Mouse (Mus musculus) hindbrain, postnatal 0 days (tissue): ENCODE measurements at regions not wholly inside any gene's neighbourhood (a gene's known extent, or its start where the extent isn't known, plus 50 kb on each side); places are given as distances from the start of the nearest gene placed in this dataset.

Experiments
- ATAC-seq: fragments of 200-750 bp; cut with Nextera tagmentation; 2 replicates; pipeline ENCODE4 v1.8.0; 2017; ENCODE audit warnings: mild to moderate bottlenecking, moderate TSS enrichment, moderate library complexity
- DNase-seq: peaks from one replicate; pipeline ENCODE4 v3.0.0-alpha.2; 2015; ENCODE audit warnings: low spot score
- H3K27ac ChIP-seq: fragments of 300-500 bp; sonication (generic); 2 replicates; pipeline ENCODE4 v1.5.1; 2014; ENCODE audit warnings: mild to moderate bottlenecking
- H3K27me3 ChIP-seq: fragments of 300-500 bp; sonication (generic); 2 replicates; pipeline ENCODE4 v1.6.1; 2014; ENCODE audit warnings: low read length, mixed read lengths; ENCODE audit not compliant: insufficient read depth
- H3K36me3 ChIP-seq: fragments of 300-500 bp; sonication (generic); 2 replicates; pipeline ENCODE4 v1.6.1; 2014; ENCODE audit warnings: low read length, mixed read lengths; ENCODE audit not compliant: insufficient read depth
- H3K4me1 ChIP-seq: fragments of 300-500 bp; sonication (generic); 2 replicates; pipeline ENCODE4 v1.6.1; 2014; ENCODE audit warnings: antibody characterized with exemption, low read length, mixed read lengths; ENCODE audit not compliant: insufficient read depth
- H3K4me2 ChIP-seq: fragments of 300-500 bp; sonication (generic); 2 replicates; pipeline ENCODE4 v1.6.1; 2014; ENCODE audit warnings: low read depth, mild to moderate bottlenecking, low read length, moderate library complexity, mixed read lengths
- H3K4me3 ChIP-seq: fragments of 300-500 bp; sonication (generic); 2 replicates; pipeline ENCODE4 v1.5.1; 2014; ENCODE audit warnings: low read length
- H3K9ac ChIP-seq: fragments of 300-500 bp; sonication (generic); replicated peaks from 2 replicates; pipeline ENCODE4 v1.6.1; 2014; ENCODE audit warnings: mild to moderate bottlenecking, low read length, moderate library complexity, mixed read lengths
- H3K9me3 ChIP-seq: fragments of 300-500 bp; sonication (generic); 2 replicates; pipeline ENCODE4 v1.6.1; 2016; ENCODE audit warnings: low read length, mixed read lengths
- CTCF ChIP-seq: IDR thresholded peaks from 2 replicates; pipeline ENCODE4 v1.5.1; 2016; ENCODE audit warnings: antibody characterized with exemption, control low read depth, low read depth
- WGBS: fragments of 180-500 bp; shearing (Covaris S2); extraction: QIAGEN DNeasy Blood & Tissue Kit; methylation state at CpG from one replicate; pipeline ENCODE4 v1.1.7; 2014; 5-methylcytosine and 5-hydroxymethylcytosine counted together

- TF ChIP-seq CTCF = no peak
- DNase-seq = no peak
- H3K27ac ChIP-seq = no peak overlapping the region
- H3K9ac ChIP-seq = no peak overlapping the region
- peak; percentile 1; the same call in 1 of the 2 replicates for ATAC-seq
- no peaks in the 10 kb centered on the region for H3K36me3 ChIP-seq
- no peaks in the 10 kb centered on the region for H3K9me3 ChIP-seq
- peak overlapping the region; percentile 27 for H3K4me2 ChIP-seq
- H3K4me1 ChIP-seq = peaks cover 6% of the 10 kb centered on the region
- no peaks in the 10 kb centered on the region; the same call in 1 of the 2 replicates for H3K27me3 ChIP-seq
- H3K4me3 ChIP-seq = no peak overlapping the region
- WGBS = 38% methylated on average over 5 of the region's 5 CpGs
Observed at GRCm38 (mm10) chr4:72384259-72384900, 183.7 kb upstream of the Tle1 start.

DNA sequence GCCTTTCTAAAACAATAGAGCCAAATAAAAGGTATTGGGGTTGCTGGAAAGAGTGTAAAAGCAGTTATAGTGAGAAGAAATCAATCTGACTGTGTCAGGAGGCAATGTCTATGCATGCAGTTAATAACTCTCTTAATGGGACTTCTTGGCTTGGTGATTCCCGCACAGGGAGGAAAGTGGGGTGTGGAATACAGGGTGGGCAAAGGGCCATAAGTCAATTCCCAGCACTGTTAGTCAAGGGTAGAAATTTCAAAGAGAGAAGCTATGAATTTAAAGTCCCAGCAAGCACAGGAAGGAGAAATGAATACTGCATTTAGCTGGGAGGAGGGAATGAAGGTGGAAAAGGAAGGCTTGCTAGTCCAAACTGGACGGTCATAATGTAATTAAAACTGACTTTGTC, 183.0 kb upstream of the Tle1 start:
- TF ChIP-seq CTCF = no peak
- Histone ChIP-seq H3K36me3 (no peaks in the 10 kb centered on the region), H3K27me3 (no peaks in the 10 kb centered on the region; the same call in 1 of the 2 replicates), H3K27ac (no peak overlapping the region), H3K4me2 (no peak overlapping the region), H3K9me3 (no peaks in the 10 kb centered on the region), H3K4me1 (peaks cover 6% of the 10 kb centered on the region), H3K9ac (no peak overlapping the region), H3K4me3 (no peak overlapping the region)
- DNase-seq (no peak), ATAC-seq (no peak)
- 44% methylated on average over 2 of the region's 2 CpGs for WGBS

DNA sequence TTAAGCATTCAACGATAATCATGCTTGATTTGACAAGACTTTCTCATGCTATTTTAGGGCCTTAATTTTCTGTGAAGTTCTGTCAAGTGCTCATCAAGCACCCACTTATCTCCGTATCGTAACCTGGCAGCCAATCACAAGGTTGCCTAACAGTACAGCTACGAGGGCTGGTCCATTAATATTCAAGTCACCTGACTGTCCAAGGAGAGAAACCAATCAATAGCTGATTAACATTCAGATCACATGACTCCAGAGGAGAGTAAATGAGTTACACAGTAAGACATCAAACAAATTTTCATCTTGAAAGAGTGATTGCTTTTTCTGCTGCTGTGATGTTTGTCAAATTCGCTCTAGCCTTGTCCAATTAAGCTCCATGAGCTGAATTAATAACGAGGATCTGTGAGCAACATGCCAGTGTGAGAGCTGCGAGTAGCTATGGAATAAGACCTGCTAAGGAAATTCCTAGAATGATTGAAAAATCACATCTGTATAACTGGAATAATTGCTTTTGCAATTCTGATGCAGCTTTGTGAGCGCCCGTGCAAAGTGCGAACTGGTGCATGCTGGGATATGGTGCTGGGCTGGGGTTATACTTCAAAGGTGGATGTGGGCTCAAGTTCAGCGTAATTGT, 181.9 kb upstream of the Tle1 start:
- H3K9me3 ChIP-seq = no peaks in the 10 kb centered on the region
- DNase-seq = peak; percentile 52
- 27% methylated on average over 11 of the region's 11 CpGs for WGBS
- peak overlapping the region; percentile 42 for H3K4me2 ChIP-seq
- no peak overlapping the region for H3K27ac ChIP-seq
- peak; percentile 67 for ATAC-seq
- no peak overlapping the region for H3K9ac ChIP-seq
- TF ChIP-seq CTCF = no peak
- H3K4me3 ChIP-seq = no peak overlapping the region
- H3K36me3 ChIP-seq = no peaks in the 10 kb centered on the region
- H3K4me1 ChIP-seq = peaks cover 6% of the 10 kb centered on the region
- H3K27me3 ChIP-seq = no peaks in the 10 kb centered on the region; the same call in 1 of the 2 replicates

GRCm38 (mm10) chr4:72381742-72382141, 181.0 kb upstream of the Tle1 start:
- no peak for TF ChIP-seq CTCF
- no peak for ATAC-seq

GRCm38 (mm10) chr4:72381116-72381515, 180.4 kb upstream of the Tle1 start:
- H3K4me3 ChIP-seq = no peak overlapping the region
- no peak overlapping the region for H3K4me2 ChIP-seq
- peaks cover 6% of the 10 kb centered on the region for H3K4me1 ChIP-seq
- H3K27me3 ChIP-seq = no peaks in the 10 kb centered on the region; the same call in 1 of the 2 replicates
- H3K36me3 ChIP-seq = no peaks in the 10 kb centered on the region
- DNase-seq = peak; percentile 53
- H3K9ac ChIP-seq = no peak overlapping the region
- 38% methylated on average over 3 of the region's 3 CpGs for WGBS
- no peaks in the 10 kb centered on the region for H3K9me3 ChIP-seq
- ATAC-seq = no peak
- no peak overlapping the region for H3K27ac ChIP-seq
- TF ChIP-seq CTCF = no peak

More at GRCm38 (mm10) chr4:72381742-72382141, 181.0 kb upstream of the Tle1 start:
- Histone ChIP-seq H3K27me3 (no peaks in the 10 kb centered on the region; the same call in 1 of the 2 replicates), H3K36me3 (no peaks in the 10 kb centered on the region), H3K4me2 (no peak overlapping the region), H3K4me3 (no peak overlapping the region), H3K4me1 (peaks cover 6% of the 10 kb centered on the region), H3K9ac (no peak overlapping the region), H3K9me3 (no peaks in the 10 kb centered on the region), H3K27ac (no peak overlapping the region)
- no peak for DNase-seq
- 56% methylated on average over 6 of the region's 6 CpGs for WGBS

GRCm38 (mm10) chr4:72379515-72379914, 178.8 kb upstream of the Tle1 start:
- Histone ChIP-seq H3K27me3 (no peaks in the 10 kb centered on the region; the same call in 1 of the 2 replicates), H3K4me2 (no peak overlapping the region), H3K27ac (no peak overlapping the region), H3K4me1 (peaks cover 5% of the 10 kb centered on the region), H3K4me3 (no peak overlapping the region), H3K36me3 (no peaks in the 10 kb centered on the region), H3K9ac (no peak overlapping the region), H3K9me3 (no peaks in the 10 kb centered on the region)
- DNase-seq (no peak), ATAC-seq (no peak)
- WGBS = 80% methylated on average over 1 of the region's 1 CpGs
- TF ChIP-seq CTCF = no peak

GRCm38 (mm10) chr4:72379011-72379410, 178.3 kb upstream of the Tle1 start:
- H3K27me3 ChIP-seq = no peaks in the 10 kb centered on the region; the same call in 1 of the 2 replicates
- ATAC-seq = no peak
- H3K9me3 ChIP-seq = no peaks in the 10 kb centered on the region
- no peak for DNase-seq
- H3K4me1 ChIP-seq = no peaks in the 10 kb centered on the region; the same call in 1 of the 2 replicates
- no peaks in the 10 kb centered on the region for H3K36me3 ChIP-seq
- H3K4me2 ChIP-seq = no peak overlapping the region
- H3K27ac ChIP-seq = no peak overlapping the region
- no peak overlapping the region for H3K4me3 ChIP-seq
- no peak for TF ChIP-seq CTCF
- H3K9ac ChIP-seq = no peak overlapping the region
